Mouse (Mus musculus): ENCODE data around the gene Lamtor4. TPM values are rescaled to one million over a fixed set of nuclear protein-coding genes. Genes with fewer than 3 reads are reported as not detected.

Gene Lamtor4
- total and polyA plus RNA-seq, 2 experiments from 2014 or later, result 101 to 102 TPM

DNA sequence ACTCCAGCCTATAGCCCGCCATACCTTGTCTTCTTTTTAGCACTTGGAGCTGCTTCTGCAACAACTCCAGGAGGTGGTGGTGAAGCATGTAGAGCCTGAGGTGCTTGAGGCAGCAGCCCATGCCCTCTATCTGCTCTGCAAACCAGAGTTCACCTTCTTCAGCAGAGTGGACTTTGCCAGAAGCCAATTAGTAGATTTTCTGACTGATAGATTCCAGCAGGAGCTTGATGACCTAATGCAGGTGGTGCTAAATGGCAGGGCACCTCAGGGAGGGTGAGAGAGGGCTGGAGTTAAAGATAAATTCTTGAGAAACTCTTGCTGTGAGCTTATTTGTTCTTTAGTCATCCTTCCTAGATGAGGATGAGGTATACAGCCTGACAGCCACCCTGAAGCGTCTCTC is 44.3 kb downstream of the Lamtor4 start:
- no peak overlapping the region for H3K9ac ChIP-seq (replicated peaks; ENCODE audit: low read depth, low read length)
- no peaks in the 10 kb centered on the region for H3K27me3 ChIP-seq (ENCODE audit: control insufficient read depth, insufficient read depth, low read length)
- H3K36me3 ChIP-seq (replicated peaks; ENCODE audit: control insufficient read depth, insufficient read depth, low read length), result no peaks in the 10 kb centered on the region
- no peak overlapping the region for H3K4me2 ChIP-seq (ENCODE audit: low read depth, low read length)
- no peak overlapping the region for H3K27ac ChIP-seq (ENCODE audit: low read depth)
- TF ChIP-seq EP300 (IDR thresholded peaks at IDR 0.05; ENCODE audit: low read depth) (no peak), CTCF (IDR thresholded peaks at IDR 0.05; ENCODE audit: low read depth) (no peak)
- no peak for DNase-seq (ENCODE audit: low spot score)
- no peak for ATAC-seq (ENCODE audit: insufficient read depth, low read depth)
- H3K4me1 ChIP-seq (ENCODE audit: control insufficient read depth, insufficient read depth), result no peaks in the 10 kb centered on the region
- H3K4me3 ChIP-seq (ENCODE audit: low read depth, low read length), result no peak overlapping the region
- no peaks in the 10 kb centered on the region for H3K9me3 ChIP-seq (replicated peaks; ENCODE audit: control insufficient read depth, low read length)
- WGBS, result 75% methylated on average over 2 of the region's 2 CpGs

Other genes starting within 250 kb of the Lamtor4 start
- gene Smok3a, start 234.2 kb upstream of the Lamtor4 start, total RNA-seq (2014; rRNA removed; ENCODE audit: low replicate concordance), result not detected in 2 replicates
- gene Smok3a, start 234.2 kb upstream of the Lamtor4 start, polyA plus RNA-seq (2015; fragmentation: Nextera tagmentation; extraction: Ambion mirVana), result not detected in 2 replicates
- not detected in 2 replicates for gene Smok3b, start 234.1 kb upstream of the Lamtor4 start, total RNA-seq (2014; rRNA removed; ENCODE audit: low replicate concordance)
- gene Smok3b, start 234.1 kb upstream of the Lamtor4 start, polyA plus RNA-seq (2015; fragmentation: Nextera tagmentation; extraction: Ambion mirVana), result not detected in 2 replicates
- gene Smok3c, start 202.3 kb upstream of the Lamtor4 start, total RNA-seq (2014; rRNA removed; ENCODE audit: low replicate concordance), result not detected in 2 replicates
- not detected in 2 replicates for gene Smok3c, start 202.3 kb upstream of the Lamtor4 start, polyA plus RNA-seq (2015; fragmentation: Nextera tagmentation; extraction: Ambion mirVana)
- gene Zkscan1, start 170.4 kb upstream of the Lamtor4 start, total RNA-seq (2014; rRNA removed; ENCODE audit: low replicate concordance), result 10.9 and 19.1 TPM in 2 replicates
- 5.4 and 6.5 TPM in 2 replicates for gene Zkscan1, start 170.4 kb upstream of the Lamtor4 start, polyA plus RNA-seq (2015; fragmentation: Nextera tagmentation; extraction: Ambion mirVana)
- 7.7 and 14.0 TPM in 2 replicates for gene Zscan21, start 138.6 kb upstream of the Lamtor4 start, total RNA-seq (2014; rRNA removed; ENCODE audit: low replicate concordance)
- 25.0 and 25.2 TPM in 2 replicates for gene Zscan21, start 138.6 kb upstream of the Lamtor4 start, polyA plus RNA-seq (2015; fragmentation: Nextera tagmentation; extraction: Ambion mirVana)
- gene Zfp113, start 99.7 kb upstream of the Lamtor4 start, total RNA-seq (2014; rRNA removed; ENCODE audit: low replicate concordance), result 15.3 and 24.8 TPM in 2 replicates
- gene Zfp113, start 99.7 kb upstream of the Lamtor4 start, polyA plus RNA-seq (2015; fragmentation: Nextera tagmentation; extraction: Ambion mirVana), result 8.3 and 9.3 TPM in 2 replicates
- 39.9 and 45.6 TPM in 2 replicates for gene Cops6, start 94.4 kb upstream of the Lamtor4 start, total RNA-seq (2014; rRNA removed; ENCODE audit: low replicate concordance)
- 281 and 291 TPM in 2 replicates for gene Cops6, start 94.4 kb upstream of the Lamtor4 start, polyA plus RNA-seq (2015; fragmentation: Nextera tagmentation; extraction: Ambion mirVana)
- gene Ap4m1, start 83.5 kb upstream of the Lamtor4 start, total RNA-seq (2014; rRNA removed; ENCODE audit: low replicate concordance), result 13.9 and 24.1 TPM in 2 replicates
- gene Ap4m1, start 83.5 kb upstream of the Lamtor4 start, polyA plus RNA-seq (2015; fragmentation: Nextera tagmentation; extraction: Ambion mirVana), result 6.1 and 6.5 TPM in 2 replicates
- gene Mcm7, start 83.1 kb upstream of the Lamtor4 start, total RNA-seq (2014; rRNA removed; ENCODE audit: low replicate concordance), result 39.5 and 67.6 TPM in 2 replicates
- gene Mcm7, start 83.1 kb upstream of the Lamtor4 start, polyA plus RNA-seq (2015; fragmentation: Nextera tagmentation; extraction: Ambion mirVana), result 33.3 and 39.9 TPM in 2 replicates
- gene Taf6, start 68.0 kb upstream of the Lamtor4 start, total RNA-seq (2014; rRNA removed; ENCODE audit: low replicate concordance), result 52.8 and 77.7 TPM in 2 replicates
- 33.4 and 39.1 TPM in 2 replicates for gene Taf6, start 68.0 kb upstream of the Lamtor4 start, polyA plus RNA-seq (2015; fragmentation: Nextera tagmentation; extraction: Ambion mirVana)
- gene Cnpy4, start 68.0 kb upstream of the Lamtor4 start, total RNA-seq (2014; rRNA removed; ENCODE audit: low replicate concordance), result 3.6 and 4.7 TPM in 2 replicates
- gene Cnpy4, start 68.0 kb upstream of the Lamtor4 start, polyA plus RNA-seq (2015; fragmentation: Nextera tagmentation; extraction: Ambion mirVana), result 8.7 and 11.4 TPM in 2 replicates
- 1.4 and 6.8 TPM in 2 replicates for gene Mblac1, start 61.2 kb upstream of the Lamtor4 start, total RNA-seq (2014; rRNA removed; ENCODE audit: low replicate concordance)
- gene Mblac1, start 61.2 kb upstream of the Lamtor4 start, polyA plus RNA-seq (2015; fragmentation: Nextera tagmentation; extraction: Ambion mirVana), result 5.1 and 5.6 TPM in 2 replicates
- gene Nxpe5, start 29.6 kb upstream of the Lamtor4 start, total RNA-seq (2014; rRNA removed; ENCODE audit: low replicate concordance), result 0.76 TPM in 1 of 2 replicates, not detected in the other
- 0.07 TPM in 1 of 2 replicates, not detected in the other for gene Nxpe5, start 29.6 kb upstream of the Lamtor4 start, polyA plus RNA-seq (2015; fragmentation: Nextera tagmentation; extraction: Ambion mirVana)
- 12.0 and 13.4 TPM in 2 replicates for gene BC037034, start 8.6 kb downstream of the Lamtor4 start, total RNA-seq (2014; rRNA removed; ENCODE audit: low replicate concordance)
- 0.96 and 1.1 TPM in 2 replicates for gene BC037034, start 8.6 kb downstream of the Lamtor4 start, polyA plus RNA-seq (2015; fragmentation: Nextera tagmentation; extraction: Ambion mirVana)
- gene Gal3st4, start 17.4 kb downstream of the Lamtor4 start, total RNA-seq (2014; rRNA removed; ENCODE audit: low replicate concordance), result not detected in 2 replicates
- 0.47 and 0.60 TPM in 2 replicates for gene Gal3st4, start 17.4 kb downstream of the Lamtor4 start, polyA plus RNA-seq (2015; fragmentation: Nextera tagmentation; extraction: Ambion mirVana)
- not detected in 2 replicates for gene Gm43720, start 24.5 kb downstream of the Lamtor4 start, total RNA-seq (2014; rRNA removed; ENCODE audit: low replicate concordance)
- 0.05 and 0.07 TPM in 2 replicates for gene Gm43720, start 24.5 kb downstream of the Lamtor4 start, polyA plus RNA-seq (2015; fragmentation: Nextera tagmentation; extraction: Ambion mirVana)
- 1.1 and 6.0 TPM in 2 replicates for gene Gpc2, start 24.5 kb downstream of the Lamtor4 start, total RNA-seq (2014; rRNA removed; ENCODE audit: low replicate concordance)
- 1.9 TPM in 2 replicates for gene Gpc2, start 24.5 kb downstream of the Lamtor4 start, polyA plus RNA-seq (2015; fragmentation: Nextera tagmentation; extraction: Ambion mirVana)
- gene Stag3, start 24.8 kb downstream of the Lamtor4 start, total RNA-seq (2014; rRNA removed; ENCODE audit: low replicate concordance), result 8.2 TPM in 1 of 2 replicates, not detected in the other
- gene Stag3, start 24.8 kb downstream of the Lamtor4 start, polyA plus RNA-seq (2015; fragmentation: Nextera tagmentation; extraction: Ambion mirVana), result 0.49 and 0.68 TPM in 2 replicates
- gene Pvrig, start 86.5 kb downstream of the Lamtor4 start, total RNA-seq (2014; rRNA removed; ENCODE audit: low replicate concordance), result not detected in 2 replicates
- gene Pvrig, start 86.5 kb downstream of the Lamtor4 start, polyA plus RNA-seq (2015; fragmentation: Nextera tagmentation; extraction: Ambion mirVana), result not detected in 2 replicates
- gene Zfp157, start 186.0 kb downstream of the Lamtor4 start, total RNA-seq (2014; rRNA removed; ENCODE audit: low replicate concordance), result 6.6 and 15.5 TPM in 2 replicates
- gene Zfp157, start 186.0 kb downstream of the Lamtor4 start, polyA plus RNA-seq (2015; fragmentation: Nextera tagmentation; extraction: Ambion mirVana), result 13.1 and 14.4 TPM in 2 replicates

Data from heart, postnatal 0 days (tissue).